Mouse (Mus musculus) T-helper 2 cell (primary cell): ENCODE measurements around the gene Maco1.

Source experiments
- in situ Hi-C: fragments of 300-600 bp; cut with MboI, MseI; formaldehyde crosslinking; loops from one replicate; pipeline ENCODE4 v1.15.1; 2025; ENCODE audit warnings: high pct_unique_total_duplicates

Gene Maco1

GRCm38 (mm10) chr4:134772805-134773674, 80.1 kb downstream of the Maco1 start:
- in situ Hi-C loops: no loop called here

- in situ Hi-C loops: no loop called here
Observed at GRCm38 (mm10) chr4:134769891-134770290, 83.3 kb downstream of the Maco1 start.

GRCm38 (mm10) chr4:134769081-134769811, 83.9 kb downstream of the Maco1 start:
- in situ Hi-C loops: no loop called here

GRCm38 (mm10) chr4:134768226-134768888, 84.8 kb downstream of the Maco1 start:
- in situ Hi-C loops: no loop called here

GRCm38 (mm10) chr4:134767426-134768225, 85.5 kb downstream of the Maco1 start, which contains the start of gene Ldlrap1:
TSS of gene Ldlrap1 (minus strand) at chr4:134768024.
- in situ Hi-C loops: no loop called here

GRCm38 (mm10) chr4:134766904-134767425, 86.2 kb downstream of the Maco1 start:
- in situ Hi-C loops: no loop called here

GRCm38 (mm10) chr4:134766277-134766676, 86.9 kb downstream of the Maco1 start:
- in situ Hi-C loops: no loop called here

GRCm38 (mm10) chr4:134764333-134764732, 88.8 kb downstream of the Maco1 start:
- in situ Hi-C loops: no loop called here

- in situ Hi-C loops: no loop called here
Observed at GRCm38 (mm10) chr4:134762360-134762759, 90.8 kb downstream of the Maco1 start.

- in situ Hi-C loops: no loop called here
Observed at GRCm38 (mm10) chr4:134760793-134761201, 92.3 kb downstream of the Maco1 start.

- in situ Hi-C loops: no loop called here
Observed at GRCm38 (mm10) chr4:134760281-134760680, 92.9 kb downstream of the Maco1 start.

GRCm38 (mm10) chr4:134759564-134759963, 93.6 kb downstream of the Maco1 start:
- in situ Hi-C loops: no loop called here

GRCm38 (mm10) chr4:134758922-134759321, 94.2 kb downstream of the Maco1 start:
- in situ Hi-C loops: no loop called here

- in situ Hi-C loops: no loop called here
Observed at GRCm38 (mm10) chr4:134758367-134758766, 94.8 kb downstream of the Maco1 start.

GRCm38 (mm10) chr4:134756953-134757352, 96.2 kb downstream of the Maco1 start:
- in situ Hi-C loops: no loop called here

GRCm38 (mm10) chr4:134754941-134755340, 98.2 kb downstream of the Maco1 start:
- in situ Hi-C loops: no loop called here

GRCm38 (mm10) chr4:134754371-134754770, 98.8 kb downstream of the Maco1 start:
- in situ Hi-C loops: no loop called here

- in situ Hi-C loops: no loop called here
Observed at GRCm38 (mm10) chr4:134753516-134754261, 99.5 kb downstream of the Maco1 start.

GRCm38 (mm10) chr4:134752911-134753426, 100.2 kb downstream of the Maco1 start:
- in situ Hi-C loops: no loop called here
